Mouse (Mus musculus): ENCODE measurements around the gene Zan.
A peak's percentile ranks its signal among the peaks of the same experiment; 100 is the strongest.

Gene Zan

GRCm38 (mm10) chr5:137349384-137350204 is 127.3 kb downstream of the Zan start, which contains the start of gene Ephb4:
Gene Ephb4, plus strand, starts transcription at chr5:137350109.
- peak; percentile 65 for DNase-seq

DNA sequence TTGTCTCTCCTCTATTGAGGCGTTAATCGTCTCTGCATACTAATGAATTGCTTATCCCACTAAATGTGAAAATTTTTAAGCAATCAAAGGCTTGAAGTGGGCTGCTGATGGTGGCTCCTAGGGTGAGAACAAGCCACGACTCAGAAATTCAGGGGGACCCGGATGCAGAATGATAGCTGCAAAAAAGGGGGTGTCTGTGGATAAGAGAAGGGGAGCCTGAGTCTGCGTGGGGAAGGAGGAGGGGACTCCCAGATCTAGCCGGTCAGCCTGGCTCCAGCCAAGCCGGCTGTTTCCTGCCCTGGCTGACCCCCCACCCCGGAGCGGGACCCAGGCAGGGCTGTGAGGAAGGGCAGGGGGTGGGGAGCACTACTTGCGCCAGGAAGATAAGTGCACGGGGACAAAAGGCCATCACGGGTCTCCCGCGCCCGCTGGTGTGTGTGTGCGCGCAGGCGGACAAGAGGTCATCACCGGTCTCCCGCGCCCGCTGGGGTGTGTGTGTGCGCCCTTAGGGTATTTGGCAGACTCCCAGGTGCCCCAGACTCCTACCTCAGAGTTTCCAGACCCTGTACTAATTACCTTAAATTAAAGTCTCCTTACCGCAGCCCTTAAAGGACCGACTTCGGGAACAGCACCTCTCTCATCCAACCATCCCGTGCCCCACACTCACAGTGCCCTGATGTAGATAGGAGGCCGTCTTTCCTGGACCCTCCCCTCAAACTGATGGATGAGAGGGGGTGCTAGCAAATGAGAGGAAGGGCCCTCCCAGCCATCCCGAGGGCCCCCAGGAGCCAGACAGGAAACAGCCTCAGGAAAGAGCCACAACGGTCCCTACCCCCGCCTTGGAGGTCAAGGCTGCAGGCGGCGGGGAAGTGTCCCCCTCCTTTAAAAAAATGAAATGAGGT is 128.1 kb downstream of the Zan start:
- DNase-seq: no peak

GRCm38 (mm10) chr5:137347856-137348255 is 129.0 kb downstream of the Zan start:
- no peak for DNase-seq

DNA sequence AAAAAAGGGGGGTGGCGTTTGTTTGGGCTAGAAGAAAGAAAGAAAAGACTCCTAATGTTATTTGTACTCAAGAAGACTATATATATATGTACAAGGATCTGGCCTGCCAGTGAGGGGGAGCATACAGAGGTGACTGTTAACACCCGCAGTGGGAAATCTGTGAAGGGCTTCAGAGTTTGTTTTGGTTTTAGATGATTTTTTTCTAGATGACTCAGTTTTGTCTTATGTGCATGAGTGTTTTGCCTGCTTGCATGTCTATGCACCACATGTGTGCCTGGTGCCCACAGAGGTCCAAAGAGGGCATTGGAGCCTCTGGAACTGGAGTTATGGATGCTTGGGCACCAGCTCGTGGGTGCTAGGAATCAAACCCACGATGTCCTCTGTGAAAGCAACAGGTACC is 129.9 kb downstream of the Zan start:
- DNase-seq: no peak

DNA sequence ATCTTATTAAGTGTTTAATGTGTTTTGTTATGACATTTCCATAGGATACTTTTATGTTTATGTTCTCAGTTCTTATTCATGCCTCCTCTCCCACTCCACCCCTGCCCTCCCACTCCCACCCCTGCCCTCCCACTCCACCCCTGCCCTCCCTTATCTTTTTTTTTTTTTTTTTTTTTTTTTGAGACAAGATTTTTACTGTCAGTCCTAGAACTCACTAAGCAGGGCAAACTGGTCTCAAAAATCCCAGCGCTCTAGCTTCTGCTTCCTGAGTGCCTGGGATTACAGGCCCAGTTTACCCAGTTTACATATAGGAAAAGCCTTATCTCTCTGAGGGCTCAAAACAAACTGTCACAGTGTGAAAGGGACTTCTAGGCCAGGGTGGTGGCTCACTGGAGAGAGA is 130.5 kb downstream of the Zan start:
- DNase-seq: no peak

GRCm38 (mm10) chr5:137345821-137346220 is 131.0 kb downstream of the Zan start:
- no peak for DNase-seq

- no peak for DNase-seq
Measured at GRCm38 (mm10) chr5:137343869-137344268, 133.0 kb downstream of the Zan start.

DNA sequence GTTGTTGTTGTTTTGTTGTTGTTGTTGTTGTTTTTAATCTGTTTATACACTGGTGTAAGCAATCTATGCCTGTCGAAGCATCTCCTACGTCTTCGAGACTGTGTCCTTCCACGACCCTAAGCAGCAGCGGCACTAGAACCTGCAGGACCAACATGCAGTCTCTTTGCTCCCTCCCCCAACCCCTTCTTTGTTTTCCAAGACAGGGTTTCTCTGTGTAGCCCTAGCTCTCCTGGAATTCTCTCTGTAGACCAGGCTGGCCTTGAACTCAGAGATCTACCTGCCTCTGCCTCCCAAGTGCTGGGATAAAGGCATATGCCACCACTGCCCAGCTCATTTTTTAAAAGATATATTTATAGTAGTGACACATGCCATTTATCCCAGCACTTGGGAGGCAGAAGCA is 133.5 kb downstream of the Zan start:
- no peak for DNase-seq

DNA sequence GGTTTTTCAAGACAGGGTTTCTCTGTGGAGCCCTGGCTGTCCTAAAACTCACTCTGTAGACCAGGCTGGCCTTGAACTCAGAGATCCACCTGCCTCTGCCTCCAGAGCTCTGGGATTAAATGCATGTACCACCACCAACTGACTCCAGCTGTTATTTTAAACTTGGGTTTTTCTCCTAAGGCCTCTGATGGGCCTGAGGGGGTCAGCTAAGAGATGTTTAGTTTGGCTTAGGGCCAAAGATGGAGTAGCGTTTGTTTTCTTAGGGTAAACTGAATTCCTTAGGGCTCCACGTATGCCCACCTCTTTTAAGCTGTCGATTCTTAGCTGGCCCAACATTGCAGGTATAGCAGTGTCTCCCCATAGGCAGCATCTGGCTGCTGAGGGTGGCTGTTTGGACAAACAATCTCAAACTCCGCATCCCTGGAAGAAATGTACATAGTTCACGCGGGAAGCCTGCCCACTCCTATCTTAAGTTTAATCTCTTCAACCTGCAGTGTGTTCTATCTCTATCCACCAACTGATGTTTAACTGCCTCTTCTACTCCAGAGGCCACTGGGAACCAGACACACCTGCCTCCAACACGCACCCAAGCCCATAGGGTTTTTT is 134.4 kb downstream of the Zan start:
- DNase-seq: no peak

GRCm38 (mm10) chr5:137340222-137340621 is 136.6 kb downstream of the Zan start:
- DNase-seq: no peak

DNA sequence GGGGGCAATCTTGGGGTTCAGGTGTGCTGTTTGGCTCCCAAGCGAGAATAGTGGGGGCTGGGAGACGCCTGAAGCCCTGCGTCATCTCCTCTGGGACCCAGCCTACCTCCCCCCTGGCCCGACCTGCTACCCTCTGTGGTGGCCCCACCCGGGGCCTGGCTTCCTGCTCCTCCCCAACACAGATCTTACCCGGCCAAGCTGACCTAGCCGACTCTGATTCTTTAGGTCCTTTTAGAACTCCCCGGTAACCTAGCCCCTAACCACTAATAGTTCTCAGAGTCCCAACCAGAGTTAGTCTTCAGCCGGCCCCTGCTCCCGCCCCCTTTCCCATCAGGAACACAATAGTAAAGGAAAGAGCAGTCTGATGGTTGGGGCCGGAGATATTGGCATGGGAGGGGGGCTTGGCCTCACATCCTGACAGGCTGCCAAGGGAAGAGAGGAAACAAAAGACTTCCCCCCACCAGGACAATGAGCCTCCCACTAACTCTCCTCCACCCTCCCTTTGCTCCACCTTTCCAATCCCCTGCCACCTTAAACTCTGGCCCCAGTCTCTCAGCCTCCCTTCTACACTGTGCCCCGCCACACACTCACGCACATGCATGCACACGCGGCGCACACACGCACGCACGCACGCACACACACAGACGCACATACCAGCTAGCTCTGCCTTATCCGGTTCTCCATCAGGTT is 137.4 kb downstream of the Zan start:
- DNase-seq: peak; percentile 61

DNA sequence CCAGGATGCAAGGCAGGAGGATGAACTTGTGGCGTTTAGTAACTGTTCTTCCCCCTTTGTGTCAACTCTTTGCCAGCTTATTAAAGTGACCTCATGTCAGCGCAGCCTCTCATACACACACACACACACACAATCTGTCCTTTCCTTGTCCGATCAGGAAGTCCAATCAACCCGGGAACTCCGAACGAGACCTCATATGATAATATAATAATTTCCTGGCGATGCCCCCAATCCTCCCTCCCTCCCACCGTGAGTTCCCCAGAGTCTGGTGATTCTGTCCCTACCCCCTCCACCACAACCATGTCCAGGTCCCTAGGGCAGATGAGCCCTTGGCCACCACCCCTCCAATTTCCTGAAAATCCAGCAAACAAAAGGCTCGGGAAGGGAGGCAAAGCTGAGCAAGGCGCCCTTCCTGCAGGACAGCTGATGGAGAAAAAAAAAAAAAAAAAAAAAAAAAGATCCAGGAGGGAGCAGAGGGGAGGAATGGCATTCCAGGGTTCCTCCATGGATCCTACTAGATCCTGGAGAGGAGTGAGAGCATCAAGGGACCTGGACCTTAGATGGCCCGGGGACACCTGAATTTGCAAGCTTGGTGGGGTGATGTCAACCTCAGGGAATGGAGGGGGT is 138.1 kb downstream of the Zan start:
- DNase-seq: no peak

GRCm38 (mm10) chr5:137338256-137338655 is 138.6 kb downstream of the Zan start:
- peak; percentile 90 for DNase-seq

GRCm38 (mm10) chr5:137337190-137337589 is 139.7 kb downstream of the Zan start:
- DNase-seq: no peak

- no peak for DNase-seq
Measured at GRCm38 (mm10) chr5:137335066-137335465, 141.8 kb downstream of the Zan start.

DNA sequence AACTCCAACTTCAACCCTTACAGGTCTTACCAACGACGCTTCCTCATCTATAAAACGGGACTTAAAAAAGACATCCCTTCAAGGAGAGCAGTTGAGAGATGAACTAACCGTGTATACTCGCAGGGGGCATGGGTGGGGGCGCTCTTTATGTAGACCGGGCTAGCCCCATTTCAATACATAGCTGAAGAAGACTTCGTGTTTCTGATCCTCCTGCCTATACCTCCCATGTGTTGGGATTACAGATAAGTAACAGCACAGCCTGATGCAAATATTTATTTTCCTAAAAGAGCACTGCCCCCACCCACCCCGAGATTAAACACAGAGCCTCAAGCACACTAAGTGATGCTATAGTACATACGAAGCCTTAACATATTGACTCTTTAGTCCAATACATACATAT is 142.5 kb downstream of the Zan start:
- DNase-seq: no peak

GRCm38 (mm10) chr5:137333512-137334174 is 143.2 kb downstream of the Zan start, which contains the start of gene Slc12a9:
Gene Slc12a9, minus strand, starts transcription at chr5:137333597.
- DNase-seq: peak; percentile 94

DNA sequence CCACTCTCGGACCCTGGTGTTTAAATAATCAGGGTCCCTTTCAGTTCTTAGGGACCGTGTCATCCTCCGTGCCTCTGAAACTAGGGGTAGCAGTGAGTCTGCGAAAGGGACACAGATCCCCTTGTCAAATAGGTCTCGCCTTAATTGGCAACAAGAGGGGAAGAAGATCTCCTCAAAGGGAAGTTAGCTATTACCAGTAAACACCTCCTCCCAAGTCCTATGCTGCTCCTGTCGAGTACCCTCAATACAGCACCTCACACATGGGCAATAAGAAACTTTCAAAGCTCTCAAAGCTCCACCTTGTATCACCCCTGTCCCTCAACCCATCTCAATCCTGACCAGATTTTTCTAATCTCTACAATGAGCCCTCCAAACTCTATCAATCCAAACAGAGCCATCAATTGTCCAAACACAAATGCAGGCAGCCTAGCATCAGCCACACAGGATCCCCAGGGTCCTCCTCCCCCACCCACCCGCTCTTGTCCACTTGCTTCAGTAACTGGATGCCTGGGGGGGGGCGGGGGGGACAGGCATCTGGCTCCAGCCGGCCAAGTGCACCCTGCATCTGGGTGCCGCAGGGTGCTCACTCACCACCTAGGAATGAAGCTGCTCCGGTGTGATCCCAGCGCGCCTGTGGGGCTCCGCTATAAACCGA is 143.9 kb downstream of the Zan start:
- no peak for DNase-seq

- DNase-seq: no peak
Measured at GRCm38 (mm10) chr5:137330910-137331309, 146.0 kb downstream of the Zan start.
